Mouse (Mus musculus) liver, postnatal 0 days (tissue): ENCODE measurements around the gene Nipal1. TPM values are rescaled to one million over a fixed set of nuclear protein-coding genes. Genes with fewer than 3 reads are reported as not detected.

ENCODE experiments used
- ATAC-seq: fragments of 200-750 bp; cut with Nextera tagmentation; 2 replicates; pipeline ENCODE4 v1.8.0; 2017; ENCODE audit warnings: mild to moderate bottlenecking, moderate library complexity
- DNase-seq: peaks from one replicate; pipeline ENCODE4 v3.0.0-alpha.2; 2016
- H3K27ac ChIP-seq: fragments of 300-500 bp; sonication (generic); 2 replicates; pipeline ENCODE4 v1.5.1; 2014; ENCODE audit warnings: antibody characterized with exemption, moderate library complexity, mild to moderate bottlenecking, low read depth
- H3K27me3 ChIP-seq: fragments of 300-500 bp; sonication (generic); 2 replicates; pipeline ENCODE4 v1.6.1; 2014; ENCODE audit warnings: low read length, control low read depth, mixed read lengths; ENCODE audit not compliant: insufficient read depth
- H3K36me3 ChIP-seq: fragments of 300-500 bp; sonication (generic); replicated peaks from 2 replicates; pipeline ENCODE4 v1.6.1; 2014; ENCODE audit warnings: mild to moderate bottlenecking, control low read depth, low read length, moderate library complexity, mixed read lengths; ENCODE audit not compliant: insufficient read depth
- H3K4me1 ChIP-seq: fragments of 300-500 bp; sonication (generic); 2 replicates; pipeline ENCODE4 v1.6.1; 2014; ENCODE audit warnings: antibody characterized with exemption, mild to moderate bottlenecking, control low read depth; ENCODE audit not compliant: insufficient read depth
- H3K4me2 ChIP-seq: fragments of 300-500 bp; sonication (generic); 2 replicates; pipeline ENCODE4 v1.6.1; 2014; ENCODE audit warnings: low read depth, mild to moderate bottlenecking, low read length, moderate library complexity, mixed read lengths
- H3K4me3 ChIP-seq: fragments of 300-500 bp; sonication (generic); 2 replicates; pipeline ENCODE4 v1.5.1; 2014; ENCODE audit warnings: low read depth, low read length
- H3K9ac ChIP-seq: fragments of 300-500 bp; sonication (generic); replicated peaks from 2 replicates; pipeline ENCODE4 v1.6.1; 2014; ENCODE audit warnings: mild to moderate bottlenecking, moderate library complexity
- H3K9me3 ChIP-seq: fragments of 300-500 bp; sonication (generic); 2 replicates; pipeline ENCODE4 v1.6.1; 2016; ENCODE audit warnings: mild to moderate bottlenecking, control low read depth, low read length, mixed read lengths
- CTCF ChIP-seq: sonication (generic); IDR thresholded peaks from 2 replicates; pipeline ENCODE4 v1.5.1; 2016; ENCODE audit warnings: antibody characterized with exemption, low read depth
- EP300 ChIP-seq: IDR thresholded peaks from 2 replicates; pipeline ENCODE4 v1.6.1; 2016; ENCODE audit warnings: antibody characterized with exemption, low read depth, mild to moderate bottlenecking
- WGBS: fragments of 180-500 bp; shearing (Covaris S2); extraction: QIAGEN DNeasy Blood & Tissue Kit; methylation state at CpG from one replicate; pipeline ENCODE4 v1.1.7; 2014; ENCODE audit not compliant: insufficient replicate concordance; 5-methylcytosine and 5-hydroxymethylcytosine counted together
- polyA plus RNA-seq: library from polyadenylated mRNA; unstranded; fragments of >200 nt; fragmentation: Nextera tagmentation; extraction: Ambion mirVana; gene quantifications from 2 replicates; pipeline ENCODE4 v1.2.1, GENCODE M21; 2015

Gene Nipal1
- polyA plus RNA-seq, 1 experiment from 2014 or later = 76.1 TPM

GRCm38 (mm10) chr5:72671017-72671699, 23.6 kb downstream of the Nipal1 start:
- Histone ChIP-seq H3K27me3 (no peaks in the 10 kb centered on the region), H3K4me1 (0 out of 2 replicates have a peak, but pooled peaks cover 2% of the 10 kb centered on the region), H3K36me3 (peaks cover 3% of the 10 kb centered on the region; the same call in 1 of the 2 replicates), H3K9me3 (no peaks in the 10 kb centered on the region), H3K27ac (no peak overlapping the region), H3K4me2 (no peak overlapping the region), H3K9ac (no peak overlapping the region), H3K4me3 (no peak overlapping the region)
- no peak for DNase-seq
- ATAC-seq = peak; percentile 20; the same call in 1 of the 2 replicates
- WGBS = 77% methylated on average over 8 of the region's 8 CpGs
- no peak for TF ChIP-seq CTCF
- TF ChIP-seq EP300 = no peak

- no peak for TF ChIP-seq EP300
- no peak for ATAC-seq
- DNase-seq = no peak
- no peaks in the 10 kb centered on the region for H3K4me1 ChIP-seq
- no peak overlapping the region for H3K27ac ChIP-seq
- no peak overlapping the region for H3K9ac ChIP-seq
- H3K4me3 ChIP-seq = no peak overlapping the region
- 0 out of 2 replicates have a peak, but pooled peaks cover 3% of the 10 kb centered on the region for H3K36me3 ChIP-seq
- H3K4me2 ChIP-seq = no peak overlapping the region
- 76% methylated on average over 9 of the region's 9 CpGs for WGBS
- no peaks in the 10 kb centered on the region for H3K9me3 ChIP-seq
- no peaks in the 10 kb centered on the region for H3K27me3 ChIP-seq
Observed at GRCm38 (mm10) chr5:72674994-72675542, 27.5 kb downstream of the Nipal1 start.

- no peak overlapping the region for H3K27ac ChIP-seq
- TF ChIP-seq CTCF (no peak), EP300 (no peak)
- H3K4me2 ChIP-seq = no peak overlapping the region
- no peak for ATAC-seq
- no peaks in the 10 kb centered on the region for H3K4me1 ChIP-seq
- H3K36me3 ChIP-seq = no peaks in the 10 kb centered on the region
- no peak overlapping the region for H3K9ac ChIP-seq
- no peak overlapping the region for H3K4me3 ChIP-seq
- DNase-seq = no peak
- no peaks in the 10 kb centered on the region for H3K9me3 ChIP-seq
- 66% methylated on average over 6 of the region's 6 CpGs for WGBS
- H3K27me3 ChIP-seq = no peaks in the 10 kb centered on the region
Observed at GRCm38 (mm10) chr5:72681451-72681850, 33.9 kb downstream of the Nipal1 start.

- no peak for ATAC-seq
- Histone ChIP-seq H3K27ac (no peak overlapping the region), H3K27me3 (no peaks in the 10 kb centered on the region), H3K4me1 (no peaks in the 10 kb centered on the region), H3K4me2 (no peak overlapping the region), H3K9me3 (no peaks in the 10 kb centered on the region), H3K36me3 (no peaks in the 10 kb centered on the region), H3K9ac (no peak overlapping the region), H3K4me3 (no peak overlapping the region)
- DNase-seq = no peak
- WGBS = 77% methylated on average over 7 of the region's 7 CpGs
- TF ChIP-seq EP300 = no peak
- no peak for TF ChIP-seq CTCF
Observed at GRCm38 (mm10) chr5:72689556-72689955, 42.0 kb downstream of the Nipal1 start.

- no peak overlapping the region for H3K4me2 ChIP-seq
- no peak overlapping the region for H3K27ac ChIP-seq
- no peak overlapping the region for H3K4me3 ChIP-seq
- DNase-seq = no peak
- no peaks in the 10 kb centered on the region for H3K4me1 ChIP-seq
- no peaks in the 10 kb centered on the region for H3K9me3 ChIP-seq
- no peaks in the 10 kb centered on the region for H3K36me3 ChIP-seq
- whole genome bisulfite sequencing = 87% methylated on average over 5 of the region's 5 CpGs
- no peaks in the 10 kb centered on the region for H3K27me3 ChIP-seq
- ATAC-seq = no peak
- TF ChIP-seq CTCF = no peak
- TF ChIP-seq EP300 = no peak
- no peak overlapping the region for H3K9ac ChIP-seq
Observed at GRCm38 (mm10) chr5:72690516-72690915, 42.9 kb downstream of the Nipal1 start.

- DNase-seq (no peak), ATAC-seq (no peak)
- 78% methylated on average over 2 of the region's 2 CpGs for WGBS
- H3K4me3 ChIP-seq = no peak overlapping the region
- no peaks in the 10 kb centered on the region for H3K27me3 ChIP-seq
- H3K4me2 ChIP-seq = no peak overlapping the region
- H3K4me1 ChIP-seq = no peaks in the 10 kb centered on the region
- no peak overlapping the region for H3K27ac ChIP-seq
- no peaks in the 10 kb centered on the region for H3K9me3 ChIP-seq
- no peaks in the 10 kb centered on the region for H3K36me3 ChIP-seq
- TF ChIP-seq CTCF (no peak), EP300 (no peak)
- H3K9ac ChIP-seq = no peak overlapping the region
Observed at GRCm38 (mm10) chr5:72694684-72695083, 47.1 kb downstream of the Nipal1 start.
